Mouse (Mus musculus): ENCODE measurements around the gene Mapk14. TPM values are rescaled to one million over a fixed set of nuclear protein-coding genes. Genes with fewer than 3 reads are reported as not detected.
A peak's percentile ranks its signal among the peaks of the same experiment; 100 is the strongest.
"Not testable (repeated sequence)": the region's sequence is repeated elsewhere in the genome, so short reads cannot be mapped to it uniquely, and the experiment has no call there.

The Mapk14 gene
- polyA plus RNA-seq, 1 experiment: 121 TPM

DNA sequence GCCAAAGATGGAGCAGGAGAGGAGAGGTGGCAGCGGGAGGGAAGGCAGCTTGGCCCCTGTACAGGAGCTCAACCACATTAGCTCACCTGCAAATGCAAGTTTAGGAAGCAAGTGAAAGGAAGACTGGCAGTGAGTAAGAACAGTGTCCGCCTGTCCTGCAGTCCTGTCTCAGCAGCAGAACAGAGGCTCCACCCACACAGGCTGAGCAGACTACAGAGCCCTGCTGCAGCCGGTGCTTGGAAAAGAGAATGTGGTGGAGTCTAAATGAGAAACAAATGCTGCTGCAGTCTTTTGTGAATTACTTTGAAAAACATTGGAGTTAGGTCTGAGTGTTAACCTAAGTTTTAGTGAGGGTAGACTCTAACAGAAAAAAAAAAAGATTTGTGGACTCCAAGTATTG is 26.4 kb downstream of the Mapk14 start:
- no peaks in the 10 kb centered on the region for H3K4me1 ChIP-seq (replicated peaks; ENCODE audit: control insufficient read depth, insufficient read depth, low read length)

GRCm38 (mm10) chr17:28725783-28726182 is 34.7 kb downstream of the Mapk14 start, which contains the start of gene AC170998.1:
Gene AC170998.1 (plus strand): TSS chr17:28726083.
- peaks cover 55% of the 10 kb centered on the region for H3K36me3 ChIP-seq (ENCODE audit: control insufficient read depth, insufficient read depth, low read length)
- H3K4me1 ChIP-seq (replicated peaks; ENCODE audit: control insufficient read depth, insufficient read depth, low read length): no peaks in the 10 kb centered on the region
- no peak within 1 kb of the TSS for H3K27ac ChIP-seq (ENCODE audit: control insufficient read depth, insufficient read depth, low read length)
- DNase-seq: no peak
- H3K4me3 ChIP-seq (ENCODE audit: control insufficient read depth, insufficient read depth, low read length): no peak within 1 kb of the TSS
- H3K27me3 ChIP-seq (ENCODE audit: control insufficient read depth, insufficient read depth, low read length): no peaks in the 10 kb centered on the region
- TF ChIP-seq CTCF (IDR thresholded peaks at IDR 0.05; ENCODE audit: borderline replicate concordance, control insufficient read depth, extremely low read depth, insufficient read depth, low read length, poor library complexity) (no peak), POLR2A (IDR thresholded peaks at IDR 0.05; ENCODE audit: control insufficient read depth, extremely low read depth, insufficient read depth, low read length, poor library complexity) (no peak)
- WGBS: 98% methylated on average over 4 of the region's 4 CpGs

More for the DNA sequence above, 26.4 kb downstream of the Mapk14 start:
- TF ChIP-seq CTCF (IDR thresholded peaks at IDR 0.05; ENCODE audit: borderline replicate concordance, control insufficient read depth, extremely low read depth, insufficient read depth, low read length, poor library complexity) (no peak), POLR2A (IDR thresholded peaks at IDR 0.05; ENCODE audit: control insufficient read depth, extremely low read depth, insufficient read depth, low read length, poor library complexity) (no peak)
- Histone ChIP-seq H3K36me3 (ENCODE audit: control insufficient read depth, insufficient read depth, low read length) (peaks cover 59% of the 10 kb centered on the region), H3K4me3 (ENCODE audit: control insufficient read depth, insufficient read depth, low read length) (no peak overlapping the region), H3K27me3 (ENCODE audit: control insufficient read depth, insufficient read depth, low read length) (no peaks in the 10 kb centered on the region), H3K27ac (ENCODE audit: control insufficient read depth, insufficient read depth, low read length) (no peak overlapping the region)
- DNase-seq: no peak
- 93% methylated on average over 3 of the region's 3 CpGs for WGBS

- not testable (repeated sequence) for H3K4me1 ChIP-seq (replicated peaks; ENCODE audit: control insufficient read depth, insufficient read depth, low read length); H3K4me3 ChIP-seq (ENCODE audit: control insufficient read depth, insufficient read depth, low read length); DNase-seq; H3K27ac ChIP-seq (ENCODE audit: control insufficient read depth, insufficient read depth, low read length); H3K27me3 ChIP-seq (ENCODE audit: control insufficient read depth, insufficient read depth, low read length)
- WGBS: 96% methylated on average over 11 of the region's 11 CpGs
- H3K36me3 ChIP-seq (ENCODE audit: control insufficient read depth, insufficient read depth, low read length): peaks cover 62% of the 10 kb centered on the region
Measured at GRCm38 (mm10) chr17:28727511-28727910, 36.4 kb downstream of the Mapk14 start.

DNA sequence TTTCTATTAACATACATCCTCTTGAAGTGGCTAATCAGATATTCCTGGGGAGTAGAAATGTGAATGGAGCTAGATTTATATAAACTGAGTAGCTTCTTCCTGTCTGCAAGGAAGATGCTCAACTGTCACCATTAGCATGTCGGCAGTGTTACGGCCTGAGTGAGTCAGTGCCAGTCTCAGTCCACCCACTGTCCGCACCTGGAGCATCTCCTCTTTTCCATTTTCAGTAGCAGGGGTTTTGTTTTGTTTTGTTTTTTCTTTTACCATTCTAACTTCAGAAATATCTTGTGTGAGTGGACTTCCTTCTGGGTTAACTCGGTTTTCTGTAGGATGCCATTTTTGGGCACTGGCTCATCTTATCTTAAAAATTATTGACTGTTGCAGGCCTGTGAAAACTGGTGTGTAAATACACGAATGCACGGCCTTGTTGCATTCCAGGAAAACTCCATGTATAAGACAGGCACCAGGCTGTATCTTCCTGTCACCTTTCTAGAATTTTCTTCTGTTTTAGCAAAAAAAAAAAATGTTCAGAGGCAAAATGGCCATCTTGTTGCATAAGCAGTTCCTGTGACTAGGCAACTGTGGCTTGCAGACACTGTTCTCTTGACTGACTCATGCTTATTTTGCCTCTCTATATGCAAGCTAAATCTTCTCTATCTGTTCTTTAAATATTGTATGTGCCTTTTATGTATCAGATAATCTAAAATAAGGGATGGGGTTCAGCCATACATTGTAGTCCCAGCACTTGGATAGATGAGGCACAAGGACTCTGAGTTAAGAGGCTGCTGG is 44.4 kb downstream of the Mapk14 start:
- no peak for DNase-seq
- WGBS: 77% methylated on average over 6 of the region's 6 CpGs
- H3K4me3 ChIP-seq (ENCODE audit: control insufficient read depth, insufficient read depth, low read length): no peak overlapping the region
- H3K4me1 ChIP-seq (replicated peaks; ENCODE audit: control insufficient read depth, insufficient read depth, low read length): peaks cover 16% of the 10 kb centered on the region
- TF ChIP-seq CTCF (IDR thresholded peaks at IDR 0.05; ENCODE audit: borderline replicate concordance, control insufficient read depth, extremely low read depth, insufficient read depth, low read length, poor library complexity): no peak
- no peak for TF ChIP-seq POLR2A (IDR thresholded peaks at IDR 0.05; ENCODE audit: control insufficient read depth, extremely low read depth, insufficient read depth, low read length, poor library complexity)
- peaks cover 34% of the 10 kb centered on the region for H3K36me3 ChIP-seq (ENCODE audit: control insufficient read depth, insufficient read depth, low read length)
- H3K27ac ChIP-seq (ENCODE audit: control insufficient read depth, insufficient read depth, low read length): no peak overlapping the region
- H3K27me3 ChIP-seq (ENCODE audit: control insufficient read depth, insufficient read depth, low read length): no peaks in the 10 kb centered on the region

GRCm38 (mm10) chr17:28736486-28736885 is 45.4 kb downstream of the Mapk14 start:
- H3K27ac ChIP-seq (ENCODE audit: control insufficient read depth, insufficient read depth, low read length): peak overlapping the region; percentile 31; the same call in 1 of the 2 replicates
- TF ChIP-seq POLR2A (IDR thresholded peaks at IDR 0.05; ENCODE audit: control insufficient read depth, extremely low read depth, insufficient read depth, low read length, poor library complexity): no peak
- no peak for TF ChIP-seq CTCF (IDR thresholded peaks at IDR 0.05; ENCODE audit: borderline replicate concordance, control insufficient read depth, extremely low read depth, insufficient read depth, low read length, poor library complexity)
- no peak overlapping the region for H3K4me3 ChIP-seq (ENCODE audit: control insufficient read depth, insufficient read depth, low read length)
- DNase-seq: peak; percentile 4
- peaks cover 16% of the 10 kb centered on the region for H3K4me1 ChIP-seq (replicated peaks; ENCODE audit: control insufficient read depth, insufficient read depth, low read length)
- no peaks in the 10 kb centered on the region for H3K27me3 ChIP-seq (ENCODE audit: control insufficient read depth, insufficient read depth, low read length)
- peaks cover 29% of the 10 kb centered on the region for H3K36me3 ChIP-seq (ENCODE audit: control insufficient read depth, insufficient read depth, low read length)
- 26% methylated on average over 4 of the region's 4 CpGs for WGBS

GRCm38 (mm10) chr17:28737973-28738372 is 46.8 kb downstream of the Mapk14 start:
- no peak for DNase-seq
- Histone ChIP-seq H3K4me3 (ENCODE audit: control insufficient read depth, insufficient read depth, low read length) (no peak overlapping the region), H3K36me3 (ENCODE audit: control insufficient read depth, insufficient read depth, low read length) (peaks cover 28% of the 10 kb centered on the region), H3K4me1 (replicated peaks; ENCODE audit: control insufficient read depth, insufficient read depth, low read length) (peaks cover 16% of the 10 kb centered on the region), H3K27me3 (ENCODE audit: control insufficient read depth, insufficient read depth, low read length) (no peaks in the 10 kb centered on the region), H3K27ac (ENCODE audit: control insufficient read depth, insufficient read depth, low read length) (no peak overlapping the region)
- no peak for TF ChIP-seq POLR2A (IDR thresholded peaks at IDR 0.05; ENCODE audit: control insufficient read depth, extremely low read depth, insufficient read depth, low read length, poor library complexity)
- TF ChIP-seq CTCF (IDR thresholded peaks at IDR 0.05; ENCODE audit: borderline replicate concordance, control insufficient read depth, extremely low read depth, insufficient read depth, low read length, poor library complexity): no peak
- WGBS: 63% methylated on average over 4 of the region's 4 CpGs

- H3K4me3 ChIP-seq (ENCODE audit: control insufficient read depth, insufficient read depth, low read length): no peak overlapping the region
- peaks cover 35% of the 10 kb centered on the region for H3K36me3 ChIP-seq (ENCODE audit: control insufficient read depth, insufficient read depth, low read length)
- 98% methylated on average over 6 of the region's 6 CpGs for WGBS
- no peaks in the 10 kb centered on the region for H3K27me3 ChIP-seq (ENCODE audit: control insufficient read depth, insufficient read depth, low read length)
- TF ChIP-seq CTCF (IDR thresholded peaks at IDR 0.05; ENCODE audit: borderline replicate concordance, control insufficient read depth, extremely low read depth, insufficient read depth, low read length, poor library complexity) (no peak), POLR2A (IDR thresholded peaks at IDR 0.05; ENCODE audit: control insufficient read depth, extremely low read depth, insufficient read depth, low read length, poor library complexity) (no peak)
- H3K27ac ChIP-seq (ENCODE audit: control insufficient read depth, insufficient read depth, low read length): no peak overlapping the region
- DNase-seq: no peak
- peaks cover 16% of the 10 kb centered on the region for H3K4me1 ChIP-seq (replicated peaks; ENCODE audit: control insufficient read depth, insufficient read depth, low read length)
Measured at GRCm38 (mm10) chr17:28739244-28739643, 48.1 kb downstream of the Mapk14 start.
